Mouse (Mus musculus) left cerebral cortex, adult 2 months (tissue): ENCODE measurements at regions not wholly inside any gene's neighbourhood (a gene's known extent, or its start where the extent isn't known, plus 50 kb on each side); places are given as distances from the start of the nearest gene placed in this dataset.

Source experiments
- DNase-seq, 2 experiments: peaks; one replicate each; pipeline ENCODE4 v3.0.0; 2021 to 2022; ENCODE audit warnings: low spot score in 2 of 2, mixed read lengths in 1 of 2; ENCODE audit errors: extremely low spot score in 1 of 2
- H3K27ac ChIP-seq: fragments of 200-600 bp; 2 replicates; pipeline ENCODE4 v1.8.1; 2022
- H3K4me3 ChIP-seq: fragments of 200-600 bp; 2 replicates; pipeline ENCODE4 v1.8.1; 2022
- CTCF ChIP-seq: fragments of 200-600 bp; IDR thresholded peaks from 2 replicates; pipeline ENCODE4 v1.8.1; 2022; ENCODE audit warnings: antibody characterized with exemption, mild to moderate bottlenecking, moderate library complexity
- intact Hi-C: fragments of 180-260 bp; cut with DNase I; formaldehyde crosslinking; loops from one replicate; pipeline ENCODE4 v1.15.1; 2025

GRCm38 (mm10) chr11:71414403-71415140, 184.0 kb upstream of the Nlrp1b start:
- no peak for TF ChIP-seq CTCF
- intact Hi-C loops: no loop called here
- no peak for DNase-seq
- Histone ChIP-seq H3K27ac (no peak overlapping the region), H3K4me3 (no peak overlapping the region)

DNA sequence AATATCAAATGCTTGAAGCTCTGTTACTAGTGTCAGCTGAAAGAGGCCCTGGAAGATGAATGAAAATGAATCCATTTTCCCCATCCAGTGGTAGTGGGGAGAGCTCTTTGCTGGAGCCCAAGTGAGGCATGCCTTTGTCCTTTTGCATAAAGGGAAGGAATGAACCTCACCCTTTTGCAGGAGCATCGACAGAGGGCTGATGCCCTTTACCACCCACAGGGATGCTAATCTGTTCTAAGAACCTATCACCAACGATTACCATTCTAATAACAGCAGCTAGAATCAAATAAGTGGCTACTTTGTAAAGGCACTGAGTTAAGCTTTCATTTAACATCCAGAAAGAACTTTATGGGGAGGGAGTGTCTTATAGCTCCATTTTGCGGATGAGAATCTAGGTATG, 184.9 kb upstream of the Nlrp1b start:
- H3K27ac ChIP-seq: no peak overlapping the region

DNA sequence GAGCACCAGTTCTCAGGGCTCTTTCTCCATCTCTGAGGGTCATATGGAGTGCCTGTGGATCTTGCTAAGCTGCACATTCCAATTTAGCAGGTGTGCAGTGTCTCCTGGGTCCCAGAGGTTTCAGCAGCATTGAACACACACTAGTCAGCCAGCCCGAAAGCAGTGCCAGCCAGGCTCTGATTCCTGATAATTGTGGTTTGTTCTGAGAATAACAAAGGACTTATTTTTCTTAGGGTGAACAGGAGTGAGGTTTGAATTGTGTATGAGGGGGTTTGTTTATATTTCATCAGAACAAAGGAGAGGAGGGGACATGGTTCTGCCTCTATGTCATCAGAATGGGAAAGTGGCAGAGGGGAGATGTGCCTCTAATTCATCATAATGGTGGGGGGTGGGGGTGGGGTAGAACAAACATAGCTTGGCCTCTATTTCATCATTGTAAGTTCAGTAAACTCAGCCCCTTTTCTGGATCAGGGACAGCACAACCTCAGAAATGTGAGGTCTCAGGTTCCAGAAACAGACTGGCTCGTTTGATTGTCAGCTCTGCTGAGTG, 191.8 kb upstream of the Nlrp1b start:
- no peak for TF ChIP-seq CTCF
- no peak for DNase-seq
- no peak overlapping the region for H3K4me3 ChIP-seq
- intact Hi-C loops: no loop called here
- H3K27ac ChIP-seq: peak overlapping the region; percentile 50

More for the DNA sequence above, 184.9 kb upstream of the Nlrp1b start:
- DNase-seq: no peak
- intact Hi-C loops: no loop called here
- TF ChIP-seq CTCF: no peak
- H3K4me3 ChIP-seq: no peak overlapping the region

- Histone ChIP-seq H3K27ac (peak overlapping the region; percentile 55; the same call in 1 of the 2 replicates), H3K4me3 (no peak overlapping the region)
- DNase-seq: no peak
- intact Hi-C loops: no loop called here
- no peak for TF ChIP-seq CTCF
Measured at GRCm38 (mm10) chr11:71423242-71423641, 192.7 kb upstream of the Nlrp1b start.

GRCm38 (mm10) chr11:71424879-71425278, 194.3 kb upstream of the Nlrp1b start:
- intact Hi-C loops: no loop called here
- no peak for DNase-seq
- TF ChIP-seq CTCF: no peak
- Histone ChIP-seq H3K4me3 (no peak overlapping the region), H3K27ac (no peak overlapping the region)

GRCm38 (mm10) chr11:71429739-71430138, 199.2 kb upstream of the Nlrp1b start:
- no peak overlapping the region for H3K4me3 ChIP-seq
- TF ChIP-seq CTCF: no peak
- intact Hi-C loops: no loop called here
- no peak for DNase-seq
- H3K27ac ChIP-seq: no peak overlapping the region

GRCm38 (mm10) chr11:71434241-71434640, 203.7 kb upstream of the Nlrp1b start:
- no peak for DNase-seq
- intact Hi-C loops: no loop called here
- TF ChIP-seq CTCF: no peak
- Histone ChIP-seq H3K4me3 (no peak overlapping the region), H3K27ac (peak overlapping the region; percentile 30)

- peak overlapping the region; percentile 90; the same call in 1 of the 2 replicates for H3K27ac ChIP-seq
- TF ChIP-seq CTCF: no peak
- intact Hi-C loops: loop anchor here (5.0 kb wide), 2 partner anchors 217 to 317 kb away; no protein-coding TSS in a partner anchor
- no peak overlapping the region for H3K4me3 ChIP-seq
- DNase-seq: no peak
Measured at GRCm38 (mm10) chr11:71434886-71435285, 204.4 kb upstream of the Nlrp1b start.

GRCm38 (mm10) chr11:71435745-71436144, 205.2 kb upstream of the Nlrp1b start:
- no peak for TF ChIP-seq CTCF
- peak in 1 of 2 experiments; percentile 40 for DNase-seq
- Histone ChIP-seq H3K27ac (peak overlapping the region; percentile 90), H3K4me3 (no peak overlapping the region)
- intact Hi-C loops: loop anchor here (5.0 kb wide), 2 partner anchors 217 to 317 kb away; no protein-coding TSS in a partner anchor

DNA sequence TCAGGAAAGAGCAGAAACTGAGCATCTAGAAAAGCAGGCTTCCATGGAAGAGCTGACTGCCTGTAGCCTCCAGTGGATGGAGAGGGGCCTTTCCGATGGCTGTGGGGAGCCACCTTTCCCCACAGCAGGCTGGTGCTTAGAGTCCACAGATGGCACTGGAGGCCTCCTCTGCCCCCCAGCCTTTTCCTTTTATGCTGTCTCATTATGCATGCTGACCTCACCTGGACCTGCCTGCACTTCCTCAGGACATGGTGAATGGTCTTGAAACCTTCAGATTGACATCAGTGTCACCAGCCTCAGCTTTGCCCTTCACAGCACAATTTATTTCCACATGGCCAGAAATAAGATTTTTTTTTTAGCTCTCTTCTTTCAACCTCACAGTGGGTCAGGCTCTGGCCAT, 205.8 kb upstream of the Nlrp1b start:
- H3K4me3 ChIP-seq: no peak overlapping the region
- no peak for TF ChIP-seq CTCF
- intact Hi-C loops: loop anchor here (5.0 kb wide), 2 partner anchors 216 to 316 kb away; no protein-coding TSS in a partner anchor
- DNase-seq: no peak
- H3K27ac ChIP-seq: peak overlapping the region; percentile 90

- H3K27ac ChIP-seq: peak overlapping the region; percentile 90
- peak in 1 of 2 experiments; percentile 51 for DNase-seq
- intact Hi-C loops: loop anchor here (5.0 kb wide), 2 partner anchors 216 to 316 kb away; no protein-coding TSS in a partner anchor
- H3K4me3 ChIP-seq: no peak overlapping the region
- TF ChIP-seq CTCF: no peak
Measured at GRCm38 (mm10) chr11:71436801-71437200, 206.3 kb upstream of the Nlrp1b start.

DNA sequence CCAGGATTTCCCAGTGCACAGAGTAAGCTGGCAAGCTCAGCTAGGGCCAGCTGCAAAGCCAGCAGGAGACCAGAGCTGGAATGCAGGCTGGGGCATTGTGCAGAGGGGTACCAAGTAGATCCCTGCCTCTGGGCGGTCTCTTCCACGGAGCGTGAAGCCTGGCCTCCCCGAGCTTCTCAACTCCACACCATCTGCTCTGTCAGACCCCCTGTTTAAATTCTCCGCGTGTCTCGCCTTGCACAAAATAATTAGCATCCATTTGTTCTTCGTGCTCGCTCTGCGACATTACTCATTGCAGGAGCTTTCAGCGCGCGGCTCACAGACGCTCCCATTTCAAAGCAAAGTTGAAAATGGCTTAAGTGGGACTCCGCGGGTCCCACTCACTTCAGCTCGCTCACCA, 209.3 kb upstream of the Nlrp1b start:
- H3K4me3 ChIP-seq: peak overlapping the region; percentile 23; the same call in 1 of the 2 replicates
- no peak; the same call in 1 of the 2 replicates for TF ChIP-seq CTCF
- DNase-seq: peak; percentile 42 to 56
- H3K27ac ChIP-seq: peak overlapping the region; percentile 81
- intact Hi-C loops: loop anchor here (5.0 kb wide), 2 partner anchors 212 to 312 kb away; no protein-coding TSS in a partner anchor
